Mouse (Mus musculus): ENCODE measurements around the gene 9330182L06Rik.

9330182L06Rik gene

GRCm38 (mm10) chr5:9525507-9525906 is 259.6 kb downstream of the 9330182L06Rik start:
- DNase-seq (ENCODE audit: low spot score in 2 of 2): no peak
